Mouse (Mus musculus) bone marrow, adult 2 months (tissue): ENCODE measurements around the gene Exoc4.

Experiments
- CTCF ChIP-seq: fragments of 200-500 bp; IDR thresholded peaks from 2 replicates; pipeline ENCODE4 v1.5.1; 2011; ENCODE audit warnings: low read length, control low read depth; ENCODE audit not compliant: control insufficient read depth, insufficient read depth
- POLR2A ChIP-seq: fragments of 200-500 bp; IDR thresholded peaks from 2 replicates; pipeline ENCODE4 v1.6.1; 2011; ENCODE audit warnings: low read depth, mild to moderate bottlenecking, control low read depth, low read length, borderline replicate concordance; ENCODE audit not compliant: control insufficient read depth

DNA sequence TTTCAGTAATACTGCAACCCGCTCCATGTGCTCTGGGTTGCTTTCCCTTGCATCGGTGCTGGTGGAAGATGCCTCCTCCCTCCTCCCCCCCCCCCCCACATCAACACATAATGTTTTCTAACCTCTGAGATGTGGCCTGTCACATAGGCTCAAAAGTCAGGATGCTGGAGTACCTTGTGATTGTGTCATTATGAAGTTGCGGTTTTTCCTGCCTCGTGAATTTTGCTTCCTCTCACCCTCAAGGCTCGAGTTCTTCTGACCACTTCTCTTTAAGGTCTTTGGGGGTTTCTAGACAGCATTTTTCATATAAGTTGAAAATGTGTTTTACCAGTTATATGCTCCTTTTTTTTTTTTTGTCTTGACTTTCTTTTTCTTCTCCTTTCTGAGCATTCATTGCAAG lies 507.1 kb downstream of the Exoc4 start:
- no peak for TF ChIP-seq POLR2A
- no peak for TF ChIP-seq CTCF
